Mouse (Mus musculus) right cerebral cortex, postnatal 4 days (tissue): Measurements from ENCODE around the gene Sec24a.
A peak's percentile ranks its signal among the peaks of the same experiment; 100 is the strongest.
"Not testable (repeated sequence)": the region's sequence is repeated elsewhere in the genome, so short reads cannot be mapped to it uniquely, and the experiment has no call there.

ENCODE experiments used
- DNase-seq: peaks from one replicate; pipeline ENCODE4 v3.0.0-alpha.2; 2022

The Sec24a gene

DNA sequence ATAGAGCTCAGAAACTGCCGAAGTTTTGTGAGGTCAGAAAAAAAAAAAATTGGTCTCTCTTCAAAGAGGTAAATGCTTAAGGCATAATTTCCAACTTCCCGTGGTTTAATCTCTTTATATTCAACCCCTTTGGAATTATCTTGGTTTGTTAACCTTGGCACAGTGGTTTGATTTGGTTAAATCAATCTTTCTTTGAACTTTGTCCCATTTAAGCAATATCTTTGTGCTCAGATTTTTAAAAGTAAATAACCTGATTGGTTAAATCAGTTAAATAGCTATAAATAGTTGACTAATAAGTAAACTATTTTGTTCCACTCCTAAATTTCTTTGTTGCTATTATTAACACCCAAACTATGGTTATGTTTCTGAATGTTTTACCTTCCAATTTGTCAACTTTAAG is 4.2 kb downstream of the Sec24a start:
- DNase-seq, result no peak

DNA sequence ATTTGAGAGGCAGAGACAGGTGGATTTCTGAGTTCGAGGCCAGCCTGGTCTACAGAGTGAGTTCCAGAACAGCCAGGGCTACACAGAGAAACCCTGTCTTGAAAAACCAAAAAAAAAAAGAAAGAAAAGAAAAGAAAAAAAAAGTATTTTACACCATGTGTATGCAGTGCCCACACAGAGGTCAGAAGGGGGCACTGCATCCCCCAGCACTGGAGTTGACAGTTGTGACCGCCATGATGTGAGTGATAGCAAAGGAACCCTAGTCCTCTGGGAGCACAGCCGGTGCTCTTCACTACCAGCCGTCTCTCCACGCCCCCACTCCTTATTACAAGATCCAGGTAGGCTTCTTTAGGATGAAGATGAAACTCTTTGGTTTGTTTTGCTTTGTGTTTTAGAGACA is 5.2 kb downstream of the Sec24a start:
- DNase-seq, result not testable (repeated sequence)

DNA sequence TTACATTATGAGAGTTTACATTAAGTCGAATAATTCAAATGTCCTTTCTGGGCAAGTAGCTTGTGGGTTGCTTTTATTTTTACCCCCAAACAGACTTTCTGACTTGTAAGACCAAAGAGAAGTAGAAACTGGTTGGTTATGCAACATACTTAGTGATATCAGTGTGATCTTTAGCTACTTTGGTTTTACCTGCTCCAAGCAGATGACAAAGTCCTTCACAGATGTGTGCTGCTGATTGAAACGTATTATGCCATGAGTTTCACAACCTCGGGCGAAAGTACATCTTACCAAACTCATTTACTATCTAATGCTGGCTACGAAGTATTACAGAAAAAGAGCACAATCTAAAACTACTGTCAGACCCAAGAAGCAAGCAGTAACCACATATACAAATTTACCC is 5.8 kb downstream of the Sec24a start:
- no peak for DNase-seq

DNA sequence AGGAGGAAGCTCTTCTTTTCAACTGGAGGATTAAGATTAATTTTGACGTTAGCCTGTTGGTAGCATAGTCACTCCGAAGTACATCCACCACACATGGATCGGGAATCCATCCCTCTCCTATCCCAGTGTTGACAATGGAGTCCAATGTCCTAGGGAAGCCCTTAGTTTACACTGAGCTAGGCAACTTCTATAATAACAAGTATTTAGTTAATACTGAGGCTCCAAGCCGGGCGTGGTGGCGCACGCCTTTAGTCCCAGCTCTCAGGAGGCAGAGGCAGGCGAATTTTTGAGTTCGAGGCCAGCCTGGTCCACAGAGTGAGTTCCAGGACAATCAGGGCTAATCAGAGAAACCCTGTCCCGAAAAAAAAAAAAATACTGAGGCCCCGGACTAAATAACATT is 6.4 kb downstream of the Sec24a start:
- DNase-seq, result no peak

DNA sequence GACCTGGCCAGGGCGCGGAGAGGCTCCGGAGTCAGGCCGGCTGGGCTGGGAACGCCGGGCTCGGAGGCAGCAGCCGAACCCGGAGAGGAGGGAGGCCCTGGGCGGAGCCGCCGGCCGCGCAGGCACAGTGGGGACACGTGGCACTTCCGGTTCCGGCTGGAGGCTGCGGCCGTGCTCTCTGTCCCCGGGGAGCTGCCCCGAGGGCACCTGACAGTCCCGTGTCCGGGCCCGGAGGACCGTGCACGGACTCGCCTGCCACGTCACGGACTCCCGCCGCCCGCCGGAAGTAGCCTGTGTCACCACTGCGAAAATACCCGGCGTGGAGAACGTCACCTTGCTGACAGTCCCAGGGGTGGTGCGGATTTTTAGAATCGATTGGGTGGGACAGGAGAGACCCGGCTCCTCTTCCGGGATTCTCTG is 7.1 kb downstream of the Sec24a start:
- DNase-seq, result peak; percentile 84

DNA sequence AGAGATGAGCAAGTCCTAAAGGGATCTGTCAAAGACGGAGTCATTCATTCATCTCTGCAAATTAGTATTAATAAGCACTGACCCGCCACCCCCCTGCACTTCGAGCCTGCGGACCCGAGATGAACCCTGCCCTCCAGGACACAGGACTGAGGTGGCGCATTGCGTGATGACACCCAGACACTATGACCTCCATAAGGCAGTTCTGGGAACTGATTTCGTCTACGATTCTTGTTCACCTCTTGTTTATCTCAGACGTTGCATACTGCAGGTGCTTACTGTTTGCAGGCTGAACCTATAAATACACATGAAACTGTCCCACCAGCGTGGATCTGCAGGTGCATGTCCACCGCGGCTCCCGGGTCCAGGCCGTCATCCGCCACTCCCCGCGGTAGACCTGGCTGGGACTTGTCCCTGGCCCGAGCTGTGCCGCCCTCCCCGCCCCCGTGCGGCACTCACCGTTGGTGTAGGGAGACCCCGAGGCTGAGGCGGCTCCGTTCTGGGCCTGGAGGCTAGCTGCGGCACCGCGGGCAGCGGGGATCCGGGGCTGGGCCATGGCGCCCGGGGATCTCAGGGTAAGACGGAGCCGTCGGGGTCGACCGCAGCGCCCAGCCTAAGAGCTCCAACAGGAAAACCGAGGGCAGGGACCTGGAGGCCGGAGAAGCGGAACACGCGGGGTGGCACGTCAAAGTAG is 7.7 kb downstream of the Sec24a start:
- DNase-seq, result peak; percentile 8

DNA sequence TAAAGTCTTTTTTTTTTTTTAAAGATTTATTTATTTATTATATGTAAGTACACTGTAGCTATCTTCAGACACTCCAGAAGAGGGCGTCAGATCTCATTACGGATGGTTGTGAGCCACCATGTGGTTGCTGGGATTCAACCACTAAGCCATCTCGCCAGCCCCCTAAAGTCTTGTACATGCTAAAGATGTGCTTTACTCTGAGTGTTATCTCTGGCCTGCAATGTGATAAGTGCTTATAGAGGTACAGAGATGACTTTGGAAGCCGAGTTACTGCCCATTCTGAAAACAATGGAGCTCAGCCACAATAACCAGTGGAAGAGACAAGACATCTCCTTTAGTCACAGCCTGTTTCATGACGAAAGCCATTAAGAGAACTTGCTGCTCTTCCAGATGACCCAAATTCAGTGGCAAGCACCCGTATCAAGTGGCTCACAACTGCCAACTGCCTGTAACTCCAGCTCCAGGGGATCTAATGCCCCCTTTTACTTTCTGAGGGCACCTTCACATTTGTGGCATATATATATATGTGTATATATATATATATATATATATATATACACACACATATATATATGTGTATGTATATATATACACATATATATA is 11.7 kb downstream of the Sec24a start:
- not testable (repeated sequence) for DNase-seq

DNA sequence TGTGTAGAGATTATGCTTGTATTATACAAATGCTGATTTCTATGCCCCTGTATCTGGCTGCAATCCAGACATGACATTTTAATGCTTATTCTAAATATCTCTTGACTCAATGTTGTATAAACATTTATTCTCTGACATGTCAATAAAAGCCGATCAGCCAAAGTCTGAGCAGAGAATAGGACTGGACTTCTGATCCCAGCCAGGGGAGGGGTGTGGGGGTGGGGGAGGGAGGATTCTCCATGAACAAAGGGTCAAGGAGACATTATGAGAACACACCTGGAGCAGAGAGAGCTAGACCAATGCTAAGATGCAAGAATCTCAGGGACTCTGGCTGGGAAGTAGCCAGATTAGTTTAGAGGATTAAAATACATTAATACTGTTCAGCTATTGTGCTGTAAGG is 17.3 kb downstream of the Sec24a start:
- no peak for DNase-seq

DNA sequence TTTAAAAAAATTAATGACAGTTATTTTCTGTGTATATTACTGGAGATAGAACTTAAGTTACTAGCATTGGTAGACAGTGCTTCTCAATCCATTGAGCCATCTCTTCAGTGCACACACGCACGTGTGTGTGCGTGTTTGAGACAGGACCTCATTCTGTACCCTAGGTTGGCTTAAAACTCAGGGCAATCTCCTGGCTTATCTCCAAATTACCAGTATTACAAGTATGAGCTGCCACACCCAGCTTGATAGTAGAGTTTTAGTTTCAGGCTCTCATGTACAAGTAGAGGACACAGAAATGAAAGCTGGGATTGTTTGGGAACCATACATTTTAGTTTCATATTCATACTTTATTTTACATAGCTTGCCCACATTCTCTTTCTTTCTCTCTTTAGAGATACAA is 22.7 kb downstream of the Sec24a start:
- no peak for DNase-seq

DNA sequence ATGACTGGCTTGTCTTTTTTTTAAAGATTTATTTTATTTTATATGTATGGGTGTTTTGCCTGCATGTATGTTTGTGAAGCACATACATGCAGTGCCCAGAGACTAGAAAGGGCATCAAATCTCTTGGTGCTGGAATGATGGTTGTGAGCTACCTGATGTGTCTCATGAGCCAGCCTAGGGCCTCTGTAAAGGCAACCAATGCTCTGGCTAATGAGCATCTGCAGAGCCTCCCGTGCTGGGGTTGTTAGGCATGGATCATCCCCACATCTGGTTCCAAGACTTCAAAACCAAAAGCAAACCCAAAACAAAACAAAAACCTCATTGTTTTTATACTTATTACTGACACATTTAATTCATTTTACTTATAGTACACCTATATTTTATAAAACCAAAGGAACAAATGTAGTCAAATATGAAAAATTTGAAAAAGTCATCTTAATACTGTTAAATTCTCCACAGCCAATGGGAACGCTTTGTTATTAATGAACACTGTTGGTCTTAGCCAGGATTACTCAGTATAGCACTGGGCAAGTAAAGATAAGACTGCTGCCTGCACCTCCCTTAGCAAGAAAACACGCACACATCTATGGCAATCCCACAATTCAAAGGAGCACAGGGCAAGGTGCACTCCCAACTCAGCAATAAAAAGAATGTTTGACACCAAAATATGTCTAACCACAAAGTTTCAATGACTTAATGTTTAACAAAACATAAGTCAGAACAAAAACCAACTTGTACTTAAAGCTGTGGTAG is 24.6 kb downstream of the Sec24a start:
- DNase-seq, result no peak

DNA sequence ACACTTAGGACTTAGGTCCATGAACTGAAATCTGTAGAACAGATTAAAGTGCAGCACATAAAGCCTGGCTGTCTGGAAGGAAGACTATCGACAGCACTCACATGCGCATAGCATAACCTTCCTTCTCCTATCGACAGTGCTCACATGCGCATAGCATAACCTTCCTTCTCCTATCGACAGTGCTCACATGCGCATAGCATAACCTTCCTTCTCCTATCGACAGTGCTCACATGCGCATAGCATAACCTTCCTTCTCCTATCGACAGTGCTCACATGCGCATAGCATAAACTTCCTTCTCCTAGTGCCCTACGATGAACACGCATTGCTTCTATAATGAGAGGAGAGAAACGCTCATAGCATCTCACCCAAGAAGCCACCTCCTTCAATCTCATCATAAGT is 29.2 kb downstream of the Sec24a start:
- not testable (repeated sequence) for DNase-seq

DNA sequence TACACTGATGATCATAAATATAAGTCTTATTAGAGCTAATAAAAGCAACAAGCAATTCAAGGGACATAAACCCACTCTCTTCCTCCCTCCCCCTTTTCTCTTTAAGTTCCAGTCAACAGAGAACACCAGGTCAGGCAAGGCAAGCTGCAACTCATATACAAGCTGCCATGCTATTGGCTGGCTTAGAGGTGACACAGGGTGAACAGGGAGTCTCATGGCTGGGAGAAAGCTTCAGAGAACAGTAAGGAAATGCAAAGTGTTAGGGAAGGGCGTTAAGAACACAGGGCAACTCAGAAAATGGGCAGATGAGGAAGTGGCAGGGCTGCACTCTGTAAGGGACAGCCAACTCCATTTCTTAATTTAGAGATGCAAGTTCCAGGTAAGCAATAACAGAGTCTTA is 30.6 kb downstream of the Sec24a start:
- DNase-seq, result no peak

DNA sequence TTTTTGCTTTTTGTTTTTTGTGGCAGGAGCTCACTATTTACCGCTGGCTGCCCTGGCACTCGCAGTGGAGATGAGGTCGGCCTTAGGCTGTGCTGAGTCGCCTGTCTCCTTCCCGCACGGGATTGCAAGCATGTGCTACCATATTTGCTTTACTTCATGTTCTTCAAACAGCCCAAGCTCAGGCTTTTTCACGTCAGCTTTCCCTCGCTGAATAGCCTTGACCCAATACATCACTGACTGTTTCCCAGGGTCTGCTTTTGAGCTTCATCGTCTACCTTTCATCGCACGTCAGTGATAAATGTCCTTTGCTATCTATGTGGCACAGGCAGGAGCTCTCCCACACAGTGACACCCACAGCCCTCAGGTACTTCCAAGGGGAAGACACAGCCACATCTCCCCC is 42.4 kb downstream of the Sec24a start:
- no peak for DNase-seq

DNA sequence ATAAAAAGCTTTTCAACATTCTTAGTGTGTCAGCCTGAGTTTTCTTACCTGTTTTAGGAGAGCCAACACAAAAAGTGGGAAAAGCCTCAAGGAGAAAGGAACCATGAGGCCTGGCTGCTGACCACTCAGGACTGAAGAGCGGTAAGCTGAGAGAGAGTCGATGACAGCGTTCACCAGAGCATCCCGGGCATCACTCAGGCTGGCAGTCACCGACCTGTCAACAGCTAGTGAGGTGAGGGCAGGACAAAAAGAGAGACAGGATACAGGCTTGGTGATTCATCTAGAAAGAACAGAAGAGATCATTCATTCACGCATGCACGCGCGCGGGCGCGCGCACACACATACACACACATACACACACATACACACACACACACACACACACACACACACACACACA is 56.4 kb downstream of the Sec24a start:
- no peak for DNase-seq

DNA sequence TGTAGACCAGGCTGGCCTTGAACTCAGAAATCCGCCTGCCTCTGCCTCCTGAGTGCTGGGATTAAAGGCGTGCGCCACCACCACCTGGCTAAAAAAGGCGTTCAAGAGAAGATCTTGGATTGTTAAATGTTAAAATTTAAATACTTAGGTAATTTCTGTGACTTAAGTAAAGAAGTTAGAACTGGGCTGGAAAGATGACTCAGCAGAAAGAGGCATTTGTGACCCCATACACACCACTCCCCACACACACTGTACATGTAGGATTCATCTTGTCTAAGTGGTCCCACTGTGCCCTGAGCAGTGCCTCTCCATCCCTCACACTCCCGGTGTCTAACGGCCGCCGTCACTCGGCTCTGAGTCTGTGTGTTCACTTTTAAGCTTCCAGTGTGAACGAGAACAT is 57.0 kb downstream of the Sec24a start:
- DNase-seq, result no peak

DNA sequence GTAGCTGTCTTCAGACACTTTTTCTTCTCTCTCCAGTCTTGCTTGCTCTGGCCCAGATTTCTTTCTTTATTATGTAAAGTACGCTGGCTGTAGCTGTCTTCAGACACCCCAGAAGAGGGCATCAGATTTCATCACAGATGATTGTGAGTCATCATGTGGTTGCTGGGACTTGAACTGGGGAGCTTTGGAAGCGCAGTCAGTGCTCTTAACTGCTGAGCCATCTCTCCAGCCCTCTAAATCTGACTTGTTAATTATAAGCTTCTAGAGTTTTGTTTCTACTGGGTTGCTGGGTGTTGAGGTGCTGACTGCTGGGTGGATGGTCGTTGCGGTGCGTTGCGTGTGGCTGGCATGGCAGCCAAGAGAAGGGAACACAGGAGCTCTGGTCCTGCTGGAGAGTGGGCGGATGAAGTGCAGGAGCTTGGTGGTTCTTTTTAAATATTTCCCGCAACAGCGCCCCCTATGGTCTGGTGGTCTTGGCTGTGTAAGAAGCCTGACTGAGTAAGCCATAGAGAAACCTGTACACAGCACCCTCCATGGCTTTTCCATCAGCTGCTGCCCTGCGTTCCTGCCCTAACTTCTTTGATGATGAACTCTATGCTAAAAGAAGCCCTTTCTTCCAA is 59.9 kb downstream of the Sec24a start:
- DNase-seq, result peak; percentile 28

DNA sequence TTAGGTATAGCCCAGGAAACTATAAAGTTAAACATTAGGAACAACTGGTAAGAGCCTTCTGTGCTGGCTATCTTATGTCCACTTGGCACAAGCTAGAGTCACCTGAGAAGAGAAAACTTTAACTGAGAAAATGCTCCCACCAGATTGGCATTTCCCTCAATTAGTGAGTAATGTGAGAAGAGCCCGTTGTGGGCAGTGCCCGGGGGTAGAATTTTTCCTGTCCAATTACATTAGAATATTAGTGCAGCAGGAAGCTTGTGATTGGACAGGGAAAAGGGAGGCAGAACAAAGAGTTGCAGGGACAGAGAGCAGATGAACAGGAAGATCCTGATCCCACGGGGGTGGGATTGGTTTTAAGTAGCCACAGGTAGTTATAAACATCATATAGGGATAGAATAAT is 60.6 kb downstream of the Sec24a start:
- no peak for DNase-seq

DNA sequence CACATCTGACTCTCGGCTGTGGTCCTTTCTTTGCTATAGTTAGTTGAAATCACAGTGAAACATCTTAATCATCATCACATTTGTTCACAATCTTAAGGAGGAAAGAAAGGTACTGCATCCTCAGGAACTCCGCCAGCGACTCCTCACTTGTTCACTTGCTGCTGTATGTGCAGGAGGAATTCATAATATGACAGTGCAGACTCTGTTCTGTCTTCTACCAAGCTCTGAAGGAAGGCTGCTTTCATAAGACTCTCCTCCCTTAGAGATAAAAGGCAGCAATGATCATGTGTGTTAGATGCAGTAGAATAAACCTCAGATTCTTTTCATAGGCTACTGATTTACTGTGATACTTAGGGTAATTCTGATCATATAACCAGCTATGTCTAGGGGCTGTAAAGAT is 68.5 kb downstream of the Sec24a start:
- DNase-seq, result no peak

DNA sequence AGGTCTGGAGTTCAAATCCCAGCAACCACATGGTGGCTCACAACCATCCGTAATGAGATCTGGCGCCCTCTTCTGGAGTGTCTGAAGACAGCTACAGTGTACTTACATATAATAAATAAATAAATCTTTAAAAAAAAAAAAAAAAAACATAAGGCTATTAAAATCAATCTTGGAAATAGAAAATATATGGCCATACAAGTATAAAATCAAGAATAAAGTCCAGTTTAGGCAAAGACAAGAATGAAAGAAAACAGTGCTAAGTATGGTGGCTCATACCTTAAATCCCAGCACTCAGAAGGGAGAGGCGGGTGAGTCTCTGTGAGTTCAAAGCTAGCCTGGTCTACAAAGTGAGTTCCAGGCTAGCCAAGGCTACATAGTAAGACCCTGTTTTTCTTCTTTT is 72.8 kb downstream of the Sec24a start:
- DNase-seq, result not testable (repeated sequence)

DNA sequence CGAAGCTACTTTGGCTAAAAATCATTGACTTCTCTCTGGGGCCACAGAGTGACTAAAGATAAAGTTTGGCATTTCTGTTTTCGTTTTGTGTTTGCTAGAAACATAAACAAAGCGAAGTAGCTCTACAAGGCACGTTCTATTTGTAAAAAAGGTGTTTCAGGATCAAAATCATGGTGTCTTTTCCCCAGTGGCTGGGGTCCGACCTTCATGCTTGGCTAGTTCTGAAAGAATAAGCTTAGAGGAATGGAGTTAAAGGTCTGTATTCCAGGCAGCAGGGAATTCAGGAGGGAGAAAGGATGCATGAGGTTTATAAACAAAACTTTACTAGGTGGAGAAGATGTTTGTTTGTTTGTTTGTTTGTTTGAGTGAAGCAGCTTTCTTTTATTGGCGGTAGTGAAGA is 74.1 kb downstream of the Sec24a start:
- DNase-seq, result no peak

DNA sequence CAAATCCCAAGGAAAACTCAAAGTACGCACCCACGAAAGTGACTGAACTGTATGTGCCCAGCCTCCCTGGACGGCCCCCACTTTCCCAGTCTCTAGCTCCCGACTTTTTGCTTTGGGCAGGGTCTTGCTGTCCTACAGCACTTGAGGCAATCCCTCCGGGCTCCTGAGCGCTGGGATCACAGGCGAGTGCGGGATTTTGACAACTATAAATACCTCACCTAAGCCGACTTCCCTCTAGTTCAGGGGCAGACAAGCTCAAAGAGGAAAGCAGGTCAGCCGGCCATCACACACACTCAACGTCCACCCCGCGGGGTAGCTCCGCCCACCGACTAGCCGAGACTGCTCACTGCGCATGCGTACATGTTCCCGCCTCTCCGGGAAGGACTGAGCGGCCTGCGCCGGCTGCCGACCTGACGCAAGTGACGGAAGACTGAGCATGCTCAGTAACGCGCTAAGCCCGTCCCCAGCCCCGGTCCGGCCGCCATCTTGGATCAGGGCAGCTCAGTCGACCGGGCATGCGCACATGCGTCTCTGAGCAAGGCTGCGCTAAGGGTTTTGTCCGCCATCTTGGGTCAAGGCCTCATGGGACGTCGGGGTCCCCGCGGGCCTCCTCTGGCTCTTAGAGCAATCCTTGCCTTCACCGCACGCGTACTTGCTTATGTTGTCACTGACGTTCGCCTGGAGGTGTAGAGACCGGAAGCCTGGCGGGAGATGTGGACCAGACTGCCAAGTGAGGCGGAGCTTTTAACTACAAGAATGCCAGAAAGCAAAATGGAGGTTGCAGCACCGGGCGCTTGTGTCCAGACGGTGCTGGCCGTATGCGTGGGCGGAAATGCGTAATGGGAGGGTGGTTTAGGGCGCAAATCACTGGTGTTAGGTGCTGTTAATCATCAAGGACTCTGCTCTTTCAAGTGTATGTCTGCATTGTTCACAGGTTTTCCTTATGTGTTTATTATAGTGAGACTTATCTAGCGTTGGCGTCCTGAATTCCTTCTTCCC is 74.8 kb downstream of the Sec24a start, which contains the start of gene 0610009B22Rik:
Gene 0610009B22Rik (minus strand): TSS at position 545 of the 999 bp plus-strand sequence.
- peak; percentile 99 for DNase-seq

DNA sequence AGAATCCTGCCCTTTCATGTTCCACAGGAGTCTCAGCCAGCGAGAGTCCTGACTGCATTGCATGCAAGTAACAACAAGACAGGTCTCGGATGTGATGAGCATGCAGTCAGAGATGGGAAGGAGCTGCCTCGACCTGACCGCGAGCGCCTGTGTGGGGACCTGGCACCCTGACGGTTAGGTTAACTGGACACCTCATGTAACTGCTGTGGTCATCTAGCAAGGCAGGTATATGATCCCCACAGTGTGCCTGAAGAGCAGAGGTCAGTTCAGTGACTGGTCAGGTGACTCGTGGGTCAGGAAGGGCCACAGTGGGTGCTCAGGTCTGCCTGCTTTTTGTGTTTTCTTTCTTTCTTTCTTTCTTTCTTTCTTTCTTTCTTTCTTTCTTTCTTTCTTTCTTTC is 81.5 kb downstream of the Sec24a start:
- no peak for DNase-seq
